Mouse (Mus musculus): Measurements from ENCODE around the gene Pank1. TPM values are rescaled to one million over a fixed set of nuclear protein-coding genes. Genes with fewer than 3 reads are reported as not detected.

Pank1 gene
- polyA plus RNA-seq, 1 experiment, result 6.2 TPM

DNA sequence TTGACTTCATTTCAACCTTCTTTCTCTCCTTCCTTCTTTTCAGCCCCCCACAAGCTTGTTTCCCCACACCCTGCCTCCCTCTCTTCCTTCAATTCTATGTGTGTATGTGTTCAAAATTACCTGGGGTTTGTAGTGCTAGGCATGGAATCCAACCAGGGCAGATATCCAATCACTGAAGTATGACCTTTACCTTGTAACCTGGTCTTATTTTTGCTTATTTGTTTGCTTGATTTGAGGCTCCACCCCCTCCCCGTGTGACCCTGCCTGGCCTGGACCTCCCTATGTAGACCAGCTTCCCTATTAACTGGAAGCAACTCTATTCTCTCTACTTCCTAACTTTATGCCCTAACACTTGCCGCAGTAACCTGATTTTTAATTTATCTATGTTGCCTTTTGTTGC is 3.2 kb upstream of the Pank1 start:
- no peaks in the 10 kb centered on the region for H3K4me1 ChIP-seq (ENCODE audit: control insufficient read depth, insufficient read depth, low read length)

DNA sequence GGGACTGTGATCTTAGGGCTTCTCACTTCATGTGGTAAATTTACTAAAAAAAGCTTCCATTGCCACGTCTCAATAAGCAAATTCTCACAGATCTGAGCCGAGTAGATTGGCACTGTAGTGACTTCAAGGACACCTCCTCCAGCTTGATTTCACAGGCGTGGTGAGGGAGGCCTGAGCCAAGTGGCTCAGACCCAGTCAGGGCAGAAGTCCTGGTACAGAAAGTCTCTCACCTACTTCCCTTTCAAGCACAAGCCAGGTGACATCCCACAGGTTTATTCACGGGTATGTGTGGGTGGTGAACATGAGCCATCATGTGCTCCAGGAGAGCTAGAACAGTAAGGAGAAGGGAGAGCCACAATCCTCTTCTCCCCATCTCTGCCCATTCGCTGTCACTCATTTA is 1.9 kb upstream of the Pank1 start:
- TF ChIP-seq CTCF (IDR thresholded peaks at IDR 0.05; ENCODE audit: borderline replicate concordance, insufficient read depth, low read length) (no peak), POLR2A (IDR thresholded peaks at IDR 0.05; ENCODE audit: low read depth, low read length) (no peak)
- Histone ChIP-seq H3K4me3 (ENCODE audit: insufficient read depth, low read length) (no peak overlapping the region), H3K27ac (ENCODE audit: insufficient read depth, low read length) (no peak overlapping the region), H3K4me1 (ENCODE audit: control insufficient read depth, insufficient read depth, low read length) (no peaks in the 10 kb centered on the region)

More for the DNA sequence above, 3.2 kb upstream of the Pank1 start:
- no peak overlapping the region for H3K27ac ChIP-seq (ENCODE audit: insufficient read depth, low read length)
- TF ChIP-seq POLR2A (IDR thresholded peaks at IDR 0.05; ENCODE audit: low read depth, low read length) (no peak), CTCF (IDR thresholded peaks at IDR 0.05; ENCODE audit: borderline replicate concordance, insufficient read depth, low read length) (no peak)
- H3K4me3 ChIP-seq (ENCODE audit: insufficient read depth, low read length), result no peak overlapping the region

DNA sequence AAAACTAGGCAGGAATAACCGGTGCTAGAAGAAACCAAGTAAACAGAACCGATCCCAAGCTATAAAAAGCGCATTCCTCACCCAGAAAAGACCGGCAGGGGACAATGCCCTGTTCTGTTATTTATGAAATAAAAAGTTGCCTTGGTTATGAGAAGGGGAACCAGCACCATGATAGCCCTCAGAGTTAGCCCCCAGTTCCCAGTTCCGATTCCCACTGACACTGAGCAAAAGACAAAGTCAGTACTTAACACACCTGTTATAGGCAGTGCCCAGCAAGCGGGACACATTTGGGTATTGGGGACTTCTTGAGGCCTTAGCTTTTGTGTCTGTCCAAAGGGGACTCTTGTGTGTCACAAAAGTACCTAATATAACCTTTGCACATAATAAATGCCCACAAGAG is 369 bp upstream of the Pank1 start:
- Histone ChIP-seq H3K4me3 (ENCODE audit: insufficient read depth, low read length) (peak overlapping the region; percentile 78), H3K27ac (ENCODE audit: insufficient read depth, low read length) (peak overlapping the region; percentile 68; the same call in 1 of the 2 replicates), H3K4me1 (ENCODE audit: control insufficient read depth, insufficient read depth, low read length) (no peaks in the 10 kb centered on the region)
- TF ChIP-seq CTCF (IDR thresholded peaks at IDR 0.05; ENCODE audit: borderline replicate concordance, insufficient read depth, low read length), result no peak
- no peak for TF ChIP-seq POLR2A (IDR thresholded peaks at IDR 0.05; ENCODE audit: low read depth, low read length)

DNA sequence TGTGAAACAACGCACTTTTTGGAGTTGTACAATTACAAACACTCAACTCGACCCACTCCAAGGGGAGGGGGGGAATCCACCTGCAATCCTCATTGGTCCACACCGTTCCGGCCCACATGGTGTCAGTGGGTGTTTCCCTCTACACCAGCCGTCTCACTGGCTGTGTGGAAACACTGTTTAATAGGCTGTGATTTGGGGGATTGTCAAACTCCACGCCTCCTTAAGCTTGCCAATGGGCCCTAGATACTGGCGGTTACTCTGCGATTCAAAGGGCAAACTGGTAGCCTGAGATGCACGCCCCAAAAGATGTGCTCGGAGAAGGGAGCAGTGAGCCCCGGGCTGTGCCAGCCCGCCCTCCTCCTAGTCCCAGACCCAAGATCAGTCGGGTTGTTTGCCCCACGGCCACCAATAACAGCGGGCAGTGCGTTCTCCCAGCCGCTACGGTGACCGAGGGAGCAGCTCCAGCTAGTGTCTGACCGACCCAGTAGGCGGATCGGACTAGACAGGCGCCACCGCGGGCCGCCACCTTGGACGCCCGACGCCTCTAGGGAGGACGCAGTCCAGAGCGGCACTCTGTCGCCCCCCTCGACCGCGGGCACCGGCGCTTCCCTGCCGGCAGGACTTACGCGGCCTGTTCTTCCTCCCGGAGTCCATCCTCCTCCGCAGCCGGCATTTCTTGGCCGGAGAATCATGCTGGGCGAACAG is 1.2 kb downstream of the Pank1 start:
- TF ChIP-seq CTCF (IDR thresholded peaks at IDR 0.05; ENCODE audit: borderline replicate concordance, insufficient read depth, low read length) (peak; percentile 27; the same call in 1 of the 2 replicates), POLR2A (IDR thresholded peaks at IDR 0.05; ENCODE audit: low read depth, low read length) (peak; percentile 87)
- Histone ChIP-seq H3K4me3 (ENCODE audit: insufficient read depth, low read length) (peak overlapping the region; percentile 78), H3K27ac (ENCODE audit: insufficient read depth, low read length) (peak overlapping the region; percentile 68), H3K4me1 (ENCODE audit: control insufficient read depth, insufficient read depth, low read length) (no peaks in the 10 kb centered on the region)

DNA sequence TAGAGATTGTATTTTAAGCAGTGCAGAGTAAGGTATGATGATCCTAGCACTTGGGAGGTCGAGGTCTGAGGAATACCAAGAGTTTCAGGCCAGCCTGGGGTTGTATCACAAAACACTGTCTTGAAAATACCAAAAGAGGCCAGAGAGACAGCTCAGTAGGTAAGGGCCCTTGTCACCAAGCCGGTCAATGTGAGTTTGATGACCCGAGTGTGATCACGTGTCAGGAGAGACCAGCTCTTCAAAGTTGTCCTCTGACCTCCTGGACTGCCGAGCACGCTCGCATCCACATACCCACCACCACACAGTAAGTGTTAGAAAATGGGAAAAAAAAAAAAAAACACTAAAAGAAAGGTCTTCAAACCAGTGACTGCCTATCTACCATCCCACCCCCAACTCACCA is 2.6 kb downstream of the Pank1 start:
- TF ChIP-seq POLR2A (IDR thresholded peaks at IDR 0.05; ENCODE audit: low read depth, low read length), result no peak
- TF ChIP-seq CTCF (IDR thresholded peaks at IDR 0.05; ENCODE audit: borderline replicate concordance, insufficient read depth, low read length), result no peak
- no peaks in the 10 kb centered on the region for H3K4me1 ChIP-seq (ENCODE audit: control insufficient read depth, insufficient read depth, low read length)
- no peak overlapping the region for H3K27ac ChIP-seq (ENCODE audit: insufficient read depth, low read length)
- no peak overlapping the region for H3K4me3 ChIP-seq (ENCODE audit: insufficient read depth, low read length)

DNA sequence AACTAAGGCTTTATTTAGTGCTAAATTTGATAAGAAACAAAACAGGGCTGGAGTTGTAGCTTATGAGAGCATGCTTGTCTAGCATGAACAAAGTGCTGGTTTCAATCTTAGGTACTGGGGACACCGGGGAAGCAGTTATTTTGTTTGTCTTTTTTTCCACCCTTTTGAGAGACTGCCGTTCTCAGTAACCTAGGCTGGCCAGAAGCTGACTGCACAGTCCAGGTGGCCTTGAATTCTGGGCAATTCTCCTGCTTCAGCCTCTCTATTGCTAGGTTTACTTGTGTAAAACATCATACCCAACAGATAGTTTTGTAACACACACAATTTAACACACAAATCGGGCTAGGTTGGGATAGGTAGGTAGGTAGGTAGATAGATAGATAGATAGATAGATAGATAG is 9.9 kb downstream of the Pank1 start:
- no peaks in the 10 kb centered on the region for H3K4me1 ChIP-seq (ENCODE audit: control insufficient read depth, insufficient read depth, low read length)
- H3K4me3 ChIP-seq (ENCODE audit: insufficient read depth, low read length), result no peak overlapping the region
- H3K27ac ChIP-seq (ENCODE audit: insufficient read depth, low read length), result no peak overlapping the region
- TF ChIP-seq POLR2A (IDR thresholded peaks at IDR 0.05; ENCODE audit: low read depth, low read length) (no peak), CTCF (IDR thresholded peaks at IDR 0.05; ENCODE audit: borderline replicate concordance, insufficient read depth, low read length) (no peak)

DNA sequence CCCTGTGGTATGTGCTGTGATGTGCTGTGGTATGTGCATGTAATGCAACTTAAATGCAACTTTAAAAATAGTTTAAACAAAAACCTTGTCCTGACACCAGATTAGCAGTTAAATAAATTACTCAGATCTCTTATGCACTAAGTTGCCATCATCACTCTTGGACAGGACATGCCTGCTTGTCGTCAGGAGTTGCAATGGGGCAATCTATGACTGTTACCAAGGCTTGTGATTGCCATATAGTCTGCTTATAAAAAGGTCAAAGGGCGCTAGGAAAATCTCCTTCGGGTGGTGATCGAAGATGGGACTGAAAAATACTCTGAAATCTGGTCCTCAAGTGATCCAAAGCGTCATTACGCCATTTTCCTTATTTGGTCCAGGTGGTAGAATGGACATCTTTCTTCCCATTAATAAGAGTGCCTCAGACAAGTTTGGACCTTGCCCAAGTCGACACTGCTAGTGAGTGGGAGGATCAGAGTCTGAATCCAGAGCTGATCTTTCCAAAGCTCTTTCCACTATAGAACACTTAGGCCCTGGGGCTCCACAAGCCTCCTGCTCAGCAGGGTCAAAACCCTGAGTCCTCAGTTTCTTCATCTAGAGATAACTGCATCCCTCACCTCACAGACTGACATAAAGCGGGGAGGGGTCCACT is 11.0 kb downstream of the Pank1 start:
- no peak overlapping the region for H3K4me3 ChIP-seq (ENCODE audit: insufficient read depth, low read length)
- no peak for TF ChIP-seq CTCF (IDR thresholded peaks at IDR 0.05; ENCODE audit: borderline replicate concordance, insufficient read depth, low read length)
- no peak for TF ChIP-seq POLR2A (IDR thresholded peaks at IDR 0.05; ENCODE audit: low read depth, low read length)
- no peak overlapping the region for H3K27ac ChIP-seq (ENCODE audit: insufficient read depth, low read length)

DNA sequence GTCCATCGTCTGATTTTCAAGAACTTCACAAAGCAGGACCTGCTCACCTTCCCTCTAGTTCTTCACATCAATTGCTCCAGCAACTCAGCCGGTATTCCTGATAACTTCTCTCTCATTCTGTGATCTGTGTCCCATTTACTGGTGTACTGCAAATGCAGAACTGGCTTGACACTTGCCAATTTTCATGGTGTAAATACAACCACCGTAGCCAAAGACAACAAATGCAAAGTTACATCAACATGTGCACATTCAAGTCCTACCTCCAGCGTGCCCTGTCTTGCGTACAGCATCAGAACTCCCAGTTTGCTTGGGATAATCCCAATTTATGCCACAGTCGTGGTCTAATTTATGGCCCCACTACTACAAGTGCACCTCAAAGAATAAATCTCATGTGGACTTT is 15.5 kb downstream of the Pank1 start:
- no peak overlapping the region for H3K27ac ChIP-seq (ENCODE audit: insufficient read depth, low read length)
- no peak overlapping the region for H3K4me3 ChIP-seq (ENCODE audit: insufficient read depth, low read length)
- H3K4me1 ChIP-seq (ENCODE audit: control insufficient read depth, insufficient read depth, low read length), result peaks cover 5% of the 10 kb centered on the region; the same call in 1 of the 2 replicates
- TF ChIP-seq POLR2A (IDR thresholded peaks at IDR 0.05; ENCODE audit: low read depth, low read length) (no peak), CTCF (IDR thresholded peaks at IDR 0.05; ENCODE audit: borderline replicate concordance, insufficient read depth, low read length) (no peak)

More for the DNA sequence above, 11.0 kb downstream of the Pank1 start:
- H3K4me1 ChIP-seq (ENCODE audit: control insufficient read depth, insufficient read depth, low read length), result no peaks in the 10 kb centered on the region

DNA sequence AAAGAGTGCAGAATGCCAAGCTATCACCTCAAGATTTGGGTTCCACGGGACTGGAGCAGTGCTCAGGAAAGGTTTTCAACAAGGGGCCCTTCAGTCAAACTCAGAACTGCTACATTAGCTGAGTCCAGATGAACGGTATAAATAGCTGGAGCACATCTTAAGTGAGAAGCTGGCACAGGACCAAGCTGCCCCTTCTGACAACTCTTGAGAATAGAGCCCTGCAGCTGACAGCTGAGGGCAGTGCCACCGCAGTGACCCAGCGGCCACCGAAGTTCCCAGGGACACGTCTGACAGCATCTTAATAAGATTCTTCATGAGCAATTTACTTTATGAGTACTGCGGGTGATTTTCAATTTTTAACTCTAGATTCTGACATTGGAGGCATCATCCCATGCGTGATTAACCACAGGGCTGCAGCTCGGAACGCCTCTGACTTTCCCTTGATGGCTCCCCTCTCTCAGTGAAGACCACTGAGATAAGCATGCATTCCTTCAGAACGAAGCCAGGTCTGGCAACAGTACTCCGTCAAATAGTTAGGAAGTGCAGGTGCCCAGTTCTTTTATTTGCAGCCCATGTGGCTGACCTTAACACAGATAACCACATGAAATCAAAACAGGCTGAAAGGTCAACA is 23.1 kb downstream of the Pank1 start:
- peaks cover 5% of the 10 kb centered on the region for H3K4me1 ChIP-seq (ENCODE audit: control insufficient read depth, insufficient read depth, low read length)
- no peak overlapping the region for H3K27ac ChIP-seq (ENCODE audit: insufficient read depth, low read length)
- TF ChIP-seq POLR2A (IDR thresholded peaks at IDR 0.05; ENCODE audit: low read depth, low read length) (no peak), CTCF (IDR thresholded peaks at IDR 0.05; ENCODE audit: borderline replicate concordance, insufficient read depth, low read length) (no peak)
- H3K4me3 ChIP-seq (ENCODE audit: insufficient read depth, low read length), result no peak overlapping the region

DNA sequence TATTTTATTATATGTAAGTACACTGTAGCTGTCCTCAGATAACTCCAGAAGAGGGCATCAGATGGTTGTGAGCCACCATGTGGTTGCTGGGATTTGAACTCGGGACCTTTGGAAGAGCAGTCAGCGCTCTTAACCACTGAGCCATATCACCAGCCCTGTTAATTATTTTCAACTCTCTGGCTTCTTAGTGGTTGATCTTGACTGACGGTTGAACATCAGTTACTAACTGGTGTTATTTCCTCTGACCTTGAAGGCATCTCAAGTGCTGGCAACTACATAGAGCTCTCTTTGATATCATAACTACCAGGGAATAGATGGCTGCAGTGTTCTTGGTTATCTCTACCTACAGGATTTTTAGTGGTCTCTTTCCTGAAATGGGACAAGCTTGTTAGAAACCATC is 28.1 kb downstream of the Pank1 start:
- TF ChIP-seq CTCF (IDR thresholded peaks at IDR 0.05; ENCODE audit: borderline replicate concordance, insufficient read depth, low read length), result no peak
- no peak for TF ChIP-seq POLR2A (IDR thresholded peaks at IDR 0.05; ENCODE audit: low read depth, low read length)
- no peaks in the 10 kb centered on the region for H3K4me1 ChIP-seq (ENCODE audit: control insufficient read depth, insufficient read depth, low read length)
- no peak overlapping the region for H3K27ac ChIP-seq (ENCODE audit: insufficient read depth, low read length)
- no peak overlapping the region for H3K4me3 ChIP-seq (ENCODE audit: insufficient read depth, low read length)

Data from embryonic fibroblast, embryonic 13.5 days (primary cell).